ENCODE assay signal across 8 mouse cellular contexts in the genomic region with DNA sequence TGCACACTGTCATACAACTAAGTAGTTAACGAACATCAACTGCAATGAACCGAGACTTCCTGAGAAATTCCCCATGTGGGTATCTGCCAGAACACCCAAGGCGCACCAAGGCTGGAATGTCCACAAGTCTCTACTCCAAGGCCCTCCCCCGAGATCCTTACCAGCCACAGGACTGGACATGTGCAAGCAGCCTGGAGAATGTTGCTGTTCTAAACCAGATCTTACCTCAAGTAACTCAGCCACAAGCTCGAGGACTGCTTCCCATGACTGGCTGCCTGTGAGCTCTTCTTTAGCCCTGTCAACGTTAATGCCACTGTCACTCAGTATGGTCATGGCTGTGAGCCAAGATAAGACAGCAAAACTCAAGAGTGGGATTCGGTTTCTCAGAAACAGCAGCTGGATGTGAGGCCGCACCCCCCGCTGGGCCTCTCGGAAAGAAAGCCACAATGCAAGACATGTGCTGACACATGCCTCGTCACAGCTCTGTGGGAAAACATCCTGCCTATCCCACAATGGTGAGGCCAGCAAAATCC. TPM values are rescaled to one million over a fixed set of nuclear protein-coding genes. Genes with fewer than 3 reads are reported as not detected.
DNase-seq lines count a peak whose midpoint lies in the region; ATAC-seq and TF ChIP-seq lines count a peak whose summit lies in the region.

No protein-coding gene starts in this region.

- H3K27me3 ChIP-seq in forebrain, embryonic 14.5 days (replicated peaks; ENCODE audit: control insufficient read depth, insufficient read depth, low read length) = no peaks in the 10 kb centered on the region
- H3K27me3 ChIP-seq in kidney, postnatal 0 days (ENCODE audit: insufficient read depth, low read length) = no peaks in the 10 kb centered on the region
- no peaks in the 10 kb centered on the region for H3K27me3 ChIP-seq in midbrain, embryonic 12.5 days

- H3K4me3 ChIP-seq in forebrain, embryonic 14.5 days (ENCODE audit: low read depth, low read length) = no peak overlapping the region
- H3K4me3 ChIP-seq in kidney, postnatal 0 days (replicated peaks; ENCODE audit: low read depth, low read length) = no peak overlapping the region
- H3K4me3 ChIP-seq in midbrain, embryonic 12.5 days = no peak overlapping the region

- WGBS in forebrain, embryonic 14.5 days = 38% methylated on average over 11 of the region's 11 CpGs
- 35% methylated on average over 11 of the region's 11 CpGs for WGBS in kidney, postnatal 0 days
- 73% methylated on average over 11 of the region's 11 CpGs for WGBS in midbrain, embryonic 12.5 days

- H3K36me3 ChIP-seq in forebrain, embryonic 14.5 days (ENCODE audit: control insufficient read depth, insufficient read depth, low read length) = 0 out of 2 replicates have a peak, but pooled peaks cover 6% of the 10 kb centered on the region
- H3K36me3 ChIP-seq in kidney, postnatal 0 days (ENCODE audit: insufficient read depth, low read length) = no peaks in the 10 kb centered on the region
- H3K36me3 ChIP-seq in midbrain, embryonic 12.5 days = no peaks in the 10 kb centered on the region

- no peak overlapping the region for H3K27ac ChIP-seq in forebrain, embryonic 14.5 days (ENCODE audit: low read depth, low read length)
- H3K27ac ChIP-seq in kidney, postnatal 0 days = no peak overlapping the region; the same call in 1 of the 2 replicates
- H3K27ac ChIP-seq in midbrain, embryonic 12.5 days (replicated peaks) = no peak overlapping the region

- H3K4me2 ChIP-seq in forebrain, embryonic 14.5 days (ENCODE audit: low read length) = no peak overlapping the region
- no peak overlapping the region for H3K4me2 ChIP-seq in kidney, postnatal 0 days (ENCODE audit: low read length)
- no peak overlapping the region for H3K4me2 ChIP-seq in midbrain, embryonic 12.5 days (replicated peaks)

- TF ChIP-seq CTCF in kidney, postnatal 0 days (IDR thresholded peaks at IDR 0.05; ENCODE audit: low read depth) = no peak

- H3K4me1 ChIP-seq in forebrain, embryonic 14.5 days (ENCODE audit: control insufficient read depth, insufficient read depth, low read length) = peaks cover 15% of the 10 kb centered on the region; the same call in 1 of the 2 replicates
- H3K4me1 ChIP-seq in kidney, postnatal 0 days (replicated peaks; ENCODE audit: insufficient read depth, low read length) = no peaks in the 10 kb centered on the region
- peaks cover 18% of the 10 kb centered on the region for H3K4me1 ChIP-seq in midbrain, embryonic 12.5 days

- peak; percentile 38 for DNase-seq in ovary, postnatal 36 days (ENCODE audit: low spot score)
- DNase-seq in ovary, postnatal 14 days (ENCODE audit: low spot score) = no peak
- peak; percentile 49 for DNase-seq in forebrain, embryonic 14.5 days (ENCODE audit: low spot score)
- no peak for DNase-seq in kidney, postnatal 0 days (ENCODE audit: low spot score)
- DNase-seq in B cell, adult 2 months = no peak
- DNase-seq in right cerebral cortex, postnatal 14 days = no peak
- DNase-seq in testis, postnatal 14 days (ENCODE audit: low spot score) = no peak

- H3K9ac ChIP-seq in forebrain, embryonic 14.5 days (ENCODE audit: low read length) = no peak overlapping the region; the same call in 1 of the 2 replicates
- H3K9ac ChIP-seq in kidney, postnatal 0 days (ENCODE audit: low read depth, low read length) = no peak overlapping the region
- no peak overlapping the region for H3K9ac ChIP-seq in midbrain, embryonic 12.5 days (replicated peaks)

- no peak for ATAC-seq in forebrain, embryonic 14.5 days
- peak; percentile 69; the same call in 1 of the 2 replicates for ATAC-seq in kidney, postnatal 0 days (replicated peaks; ENCODE audit: low FRiP score, low read depth)
- 0 out of 2 replicates have a peak, but pooled peaks have one; percentile 36 for ATAC-seq in midbrain, embryonic 12.5 days (ENCODE audit: low FRiP score, low read depth)

- 0 out of 2 replicates have a peak, but pooled peaks cover under 1% of the 10 kb centered on the region for H3K9me3 ChIP-seq in forebrain, embryonic 14.5 days (replicated peaks; ENCODE audit: control insufficient read depth, low read length)
- H3K9me3 ChIP-seq in kidney, postnatal 0 days (replicated peaks; ENCODE audit: low read length) = no peaks in the 10 kb centered on the region
- H3K9me3 ChIP-seq in midbrain, embryonic 12.5 days = no peaks in the 10 kb centered on the region

RNA-seq across cellular contexts. Expression of a gene that starts 42.4 kb away (rescaled TPM):
- 5.6 and 7.6 TPM in 2 replicates for polyA plus RNA-seq in forebrain, embryonic 14.5 days (2014; fragmentation: Nextera tagmentation; extraction: Ambion mirVana)
- polyA plus RNA-seq in kidney, postnatal 0 days (2015; fragmentation: Nextera tagmentation; extraction: Ambion mirVana) = 8.1 and 8.2 TPM in 2 replicates
- polyA plus RNA-seq in midbrain, embryonic 12.5 days (2016; fragmentation: Nextera tagmentation; extraction: Ambion mirVana) = 6.0 and 8.0 TPM in 2 replicates

Comparison
In these comparisons a context has a peak if more than half of its experiments do, and no peak if none do; other contexts are left out.
1. DNase-seq: peak in ovary, postnatal 36 days (single experiment) and forebrain, embryonic 14.5 days (single experiment); none in ovary, postnatal 14 days (single experiment), kidney, postnatal 0 days (single experiment), B cell, adult 2 months (0 of 2), right cerebral cortex, postnatal 14 days (single experiment) and testis, postnatal 14 days (single experiment).